Comparison of ENCODE assay signal across 8 mouse cellular contexts in genomic region chrX:169991128-169991873, GRCm38 (mm10). TPM values are rescaled to one million over a fixed set of nuclear protein-coding genes. Genes with fewer than 3 reads are reported as not detected.
A peak's percentile ranks its signal among the peaks of the same experiment; 100 is the strongest.
DNase-seq lines count a peak whose midpoint lies in the region; ATAC-seq and TF ChIP-seq lines count a peak whose summit lies in the region.
"Not testable (repeated sequence)": the region's sequence is repeated elsewhere in the genome, so short reads cannot be mapped to it uniquely, and the experiment has no call there.

No protein-coding gene starts in this region.

- H3K27me3 ChIP-seq in forebrain, embryonic 14.5 days (replicated peaks; ENCODE audit: control insufficient read depth, insufficient read depth, low read length); heart, postnatal 0 days (ENCODE audit: control insufficient read depth, insufficient read depth, low read length); liver, embryonic 14.5 days (ENCODE audit: control insufficient read depth, insufficient read depth, low read length); myocyte (ENCODE audit: control insufficient read depth, insufficient read depth, insufficient read length); splenic B cell, adult 2 months (ENCODE audit: control insufficient read depth, insufficient read depth, low read length, poor library complexity, severe bottlenecking): not testable (repeated sequence)

- WGBS in forebrain, embryonic 14.5 days = 31% methylated on average over 28 of the region's 28 CpGs
- 39% methylated on average over 27 of the region's 28 CpGs for WGBS in heart, postnatal 0 days
- WGBS in liver, embryonic 14.5 days (ENCODE audit: insufficient replicate concordance) = 14% methylated on average over 27 of the region's 28 CpGs

- H3K4me2 ChIP-seq in forebrain, embryonic 14.5 days (ENCODE audit: low read length) = peak overlapping the region; percentile 15
- peak overlapping the region; percentile 13; the same call in 1 of the 2 replicates for H3K4me2 ChIP-seq in heart, postnatal 0 days (ENCODE audit: low read depth, low read length)
- H3K4me2 ChIP-seq in liver, embryonic 14.5 days (ENCODE audit: low read depth) = peak overlapping the region; percentile 28; the same call in 1 of the 2 replicates
- peak overlapping the region; percentile 68 for H3K4me2 ChIP-seq in myocyte (ENCODE audit: low read depth)

- not testable (repeated sequence) for TF ChIP-seq EP300 in heart, postnatal 0 days (IDR thresholded peaks at IDR 0.05; ENCODE audit: low read depth); liver, embryonic 14.5 days (IDR thresholded peaks at IDR 0.05; ENCODE audit: low read depth)

- not testable (repeated sequence) for H3ac ChIP-seq in myocyte (ENCODE audit: control insufficient read depth, insufficient read length)

- H3K27ac ChIP-seq in forebrain, embryonic 14.5 days (ENCODE audit: low read depth, low read length) = peak overlapping the region; percentile 70
- peak overlapping the region; percentile 54 for H3K27ac ChIP-seq in heart, postnatal 0 days (ENCODE audit: low read depth)
- not testable (repeated sequence) for H3K27ac ChIP-seq in liver, embryonic 14.5 days

- H3K4me1 ChIP-seq in forebrain, embryonic 14.5 days (ENCODE audit: control insufficient read depth, insufficient read depth, low read length); heart, postnatal 0 days (ENCODE audit: control insufficient read depth, insufficient read depth); liver, embryonic 14.5 days (replicated peaks; ENCODE audit: control insufficient read depth in 2 of 2, insufficient read depth in 2 of 2, low read length in 1 of 2): not testable (repeated sequence)

- not testable (repeated sequence) for TF ChIP-seq POLR2A in myocyte (IDR thresholded peaks at IDR 0.05; ENCODE audit: insufficient read length, low read depth)

- peaks cover 61% of the 10 kb centered on the region for H3K9me3 ChIP-seq in forebrain, embryonic 14.5 days (replicated peaks; ENCODE audit: control insufficient read depth, low read length)
- peaks cover 51% of the 10 kb centered on the region for H3K9me3 ChIP-seq in heart, postnatal 0 days (replicated peaks; ENCODE audit: control insufficient read depth, low read length)
- H3K9me3 ChIP-seq in liver, embryonic 14.5 days (ENCODE audit: control insufficient read depth, low read length) = peaks cover 31% of the 10 kb centered on the region

- H3K4me3 ChIP-seq in forebrain, embryonic 14.5 days (ENCODE audit: low read depth, low read length) = 0 out of 2 replicates have a peak overlapping the region, but pooled peaks have one; percentile 0
- H3K4me3 ChIP-seq in heart, postnatal 0 days (ENCODE audit: low read depth, low read length); liver, embryonic 14.5 days (ENCODE audit: insufficient read depth in 1 of 2, low read depth in 2 of 2, low read length in 2 of 2): not testable (repeated sequence)
- H3K4me3 ChIP-seq in myocyte = peak overlapping the region; percentile 7

- DNase-seq in CD8-positive naive resting alpha-beta T cell, adult 2 months (ENCODE audit: low read depth in 2 of 2, low spot score in 2 of 2) = peak; percentile 99 to 100
- DNase-seq in c-Kit-negative CD71-positive TER-119-positive erythroid progenitor cells, embryonic 14.5 days (ENCODE audit: low read depth, low spot score) = peak; percentile 76
- peak; percentile 65 for DNase-seq in forebrain, embryonic 14.5 days (ENCODE audit: low spot score)
- not testable (repeated sequence) for DNase-seq in heart, postnatal 0 days (ENCODE audit: low spot score)
- peak; percentile 98 to 99 for DNase-seq in kidney, postnatal 36 days
- DNase-seq in liver, embryonic 14.5 days (ENCODE audit: low read depth in 3 of 3, low spot score in 3 of 3) = peak in 2 of 3 experiments; percentile 59 to 92
- DNase-seq in splenic B cell, adult 2 months (ENCODE audit: low read depth, low spot score) = peak; percentile 94

- peaks cover 41% of the 10 kb centered on the region for H3K36me3 ChIP-seq in forebrain, embryonic 14.5 days (ENCODE audit: control insufficient read depth, insufficient read depth, low read length)
- peaks cover 14% of the 10 kb centered on the region for H3K36me3 ChIP-seq in heart, postnatal 0 days (replicated peaks; ENCODE audit: control insufficient read depth, insufficient read depth, low read length)
- peaks cover 23% of the 10 kb centered on the region for H3K36me3 ChIP-seq in liver, embryonic 14.5 days (replicated peaks; ENCODE audit: control insufficient read depth, insufficient read depth, low read depth)
- H3K36me3 ChIP-seq in myocyte (ENCODE audit: control insufficient read depth, insufficient read depth); splenic B cell, adult 2 months (ENCODE audit: control insufficient read depth, insufficient read depth, low read length, poor library complexity, severe bottlenecking): not testable (repeated sequence)

- TF ChIP-seq CTCF in heart, postnatal 0 days (IDR thresholded peaks at IDR 0.05; ENCODE audit: low read depth); liver, embryonic 14.5 days (IDR thresholded peaks at IDR 0.05; ENCODE audit: low read depth): not testable (repeated sequence)

- H3K9ac ChIP-seq in forebrain, embryonic 14.5 days (ENCODE audit: low read length); heart, postnatal 0 days (replicated peaks; ENCODE audit: low read depth, low read length); liver, embryonic 14.5 days (replicated peaks): not testable (repeated sequence)

- peak; percentile 73 for ATAC-seq in forebrain, embryonic 14.5 days
- peak; percentile 45; the same call in 1 of the 2 replicates for ATAC-seq in heart, postnatal 0 days (ENCODE audit: insufficient read depth, low read depth)
- ATAC-seq in liver, embryonic 14.5 days (ENCODE audit: insufficient read depth) = peak; percentile 61

- H3K79me2 ChIP-seq in myocyte (ENCODE audit: control insufficient read depth, insufficient read depth) = not testable (repeated sequence)

RNA-seq across cellular contexts. Expression of gene Gm21887, which starts 18.2 kb away (rescaled TPM):
- 77.4 and 108 TPM in 2 replicates for polyA plus RNA-seq in forebrain, embryonic 14.5 days (2014; fragmentation: Nextera tagmentation; extraction: Ambion mirVana)
- 0.88 and 16.5 TPM in 2 replicates for total RNA-seq in heart, postnatal 0 days (2014; rRNA removed; ENCODE audit: low replicate concordance)
- polyA plus RNA-seq in heart, postnatal 0 days (2015; fragmentation: Nextera tagmentation; extraction: Ambion mirVana) = 32.6 and 63.9 TPM in 2 replicates
- polyA plus RNA-seq in liver, embryonic 14.5 days (2012; rRNA removed) = 94.3 and 264 TPM in 2 replicates
- polyA plus RNA-seq in liver, embryonic 14.5 days (2014; fragmentation: Nextera tagmentation; extraction: Ambion mirVana) = 36.2 and 58.4 TPM in 2 replicates
- polyA plus RNA-seq in myocyte (2012; fragmentation: generic; extraction: Trizol) = 39.8 TPM

Comparison
In these comparisons a context has a peak if more than half of its experiments do, and no peak if none do; other contexts are left out.
1. H3K4me2 ChIP-seq: peak in every context shown above with its lines; median percentile 68 in myocyte; 28 in liver, embryonic 14.5 days; 15 in forebrain, embryonic 14.5 days; 13 in heart, postnatal 0 days.